Mouse (Mus musculus): ENCODE data around the gene Cmya5.
"Not testable (repeated sequence)": the region's sequence is repeated elsewhere in the genome, so short reads cannot be mapped to it uniquely, and the experiment has no call there.

Cmya5 gene

DNA sequence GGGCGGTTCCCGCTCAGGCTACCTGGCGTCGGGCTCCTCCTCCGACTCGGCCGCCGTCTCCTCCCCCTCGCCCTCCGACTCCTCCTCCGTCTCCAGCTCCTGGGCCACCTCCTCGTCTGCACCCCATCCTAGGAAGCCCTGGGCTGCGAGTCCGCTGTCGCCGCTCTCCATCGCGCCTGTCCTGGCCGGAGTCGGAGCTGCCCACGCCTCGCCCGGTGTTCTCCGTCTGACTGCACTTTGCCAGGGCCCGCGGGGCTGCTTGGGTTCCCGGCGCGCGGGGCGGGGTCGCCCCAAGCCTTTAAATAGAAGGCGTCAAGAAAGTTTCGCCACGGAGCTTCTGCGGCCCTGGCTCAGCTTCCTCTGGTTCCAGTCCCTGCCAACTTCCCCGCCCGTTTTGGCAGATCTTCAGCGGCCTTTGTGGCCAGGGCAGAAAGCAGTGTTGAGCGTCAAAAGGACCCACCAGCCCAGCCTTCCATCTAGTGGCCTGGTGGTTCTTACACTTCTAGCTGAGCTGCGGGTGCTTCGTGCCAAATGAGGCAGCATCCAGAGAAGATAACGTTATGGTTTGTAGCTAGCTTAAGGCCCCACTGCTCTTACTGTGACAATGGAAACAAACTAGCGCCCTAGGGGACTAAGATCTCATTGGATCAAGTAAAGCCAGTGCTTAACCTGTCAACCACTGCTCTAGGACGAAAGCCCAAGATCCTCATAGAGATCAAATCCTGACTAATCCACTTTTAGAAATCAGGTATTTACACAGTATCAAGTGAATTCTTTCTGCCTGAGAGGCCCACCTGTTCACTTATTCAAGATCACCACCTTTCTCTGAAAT, at the start of gene Cmya5:
TSS of gene Cmya5 (minus strand) at position 389 of the 832 bp plus-strand sequence.
- peak; percentile 59 to 70 for DNase-seq (ENCODE audit: low spot score in 2 of 2)

DNA sequence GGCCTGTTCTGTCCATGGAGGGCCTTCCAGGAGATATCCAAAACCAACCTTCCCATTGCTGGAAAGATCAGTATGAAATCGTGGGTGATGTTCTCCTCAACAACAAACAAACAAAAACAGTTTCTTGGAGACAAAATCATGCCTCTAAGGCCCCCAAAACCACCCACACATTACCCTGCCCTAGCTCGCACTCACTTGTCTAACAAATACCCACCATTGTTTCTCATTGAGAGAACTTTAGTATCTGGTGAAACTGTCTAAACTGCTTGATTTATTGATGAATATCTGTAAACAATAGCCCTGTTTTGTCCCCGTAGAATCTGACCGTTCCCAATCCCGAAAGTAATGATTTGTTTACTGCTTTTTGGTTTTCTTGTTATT, 48.1 kb upstream of the Cmya5 start:
- DNase-seq (ENCODE audit: low spot score in 2 of 2), result no peak

DNA sequence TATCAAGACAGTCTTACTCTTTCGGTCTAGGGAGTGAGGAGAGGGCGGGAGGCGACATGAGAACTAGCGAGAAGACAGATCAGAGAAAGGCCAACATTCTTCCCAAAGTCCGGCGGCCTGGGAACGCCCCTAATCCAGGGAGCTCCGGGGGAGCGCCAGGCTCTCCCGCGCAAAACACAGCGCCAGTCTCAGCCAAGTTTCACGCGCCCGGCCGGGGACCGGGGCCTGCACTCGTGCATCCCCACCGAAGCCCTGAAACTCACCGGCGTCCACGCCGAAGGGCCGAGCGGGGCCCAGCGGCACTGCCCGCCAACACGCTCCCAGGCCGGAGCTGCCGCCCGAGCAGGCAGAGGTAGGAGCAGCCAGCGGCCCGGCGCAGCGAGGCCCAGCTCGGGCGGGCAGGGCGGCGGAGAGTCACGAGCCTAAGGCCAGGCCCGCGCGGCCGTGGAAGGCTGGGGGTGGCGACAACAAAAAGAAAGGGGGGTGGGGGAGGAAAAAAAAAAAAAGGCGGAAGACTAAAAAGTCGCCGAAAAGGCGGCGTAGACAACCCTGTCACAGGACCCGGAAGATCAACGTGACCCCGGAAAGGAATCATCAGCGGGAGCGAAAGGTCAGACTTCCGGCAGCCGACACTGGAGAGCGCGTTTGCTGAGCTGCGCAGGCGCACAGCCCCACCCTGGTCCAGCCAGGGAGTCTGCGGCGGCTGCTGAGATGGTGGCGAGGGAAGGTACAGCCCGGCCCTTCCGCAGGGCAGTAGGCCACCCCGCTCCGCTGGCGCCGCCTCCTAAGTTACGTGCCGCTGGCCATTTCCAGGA, 47.5 kb upstream of the Cmya5 start, which contains the start of gene Tent2:
TSS of gene Tent2 (minus strand) at position 555 of the 815 bp plus-strand sequence.
- peak; percentile 80 to 87 for DNase-seq (ENCODE audit: low spot score in 2 of 2)

DNA sequence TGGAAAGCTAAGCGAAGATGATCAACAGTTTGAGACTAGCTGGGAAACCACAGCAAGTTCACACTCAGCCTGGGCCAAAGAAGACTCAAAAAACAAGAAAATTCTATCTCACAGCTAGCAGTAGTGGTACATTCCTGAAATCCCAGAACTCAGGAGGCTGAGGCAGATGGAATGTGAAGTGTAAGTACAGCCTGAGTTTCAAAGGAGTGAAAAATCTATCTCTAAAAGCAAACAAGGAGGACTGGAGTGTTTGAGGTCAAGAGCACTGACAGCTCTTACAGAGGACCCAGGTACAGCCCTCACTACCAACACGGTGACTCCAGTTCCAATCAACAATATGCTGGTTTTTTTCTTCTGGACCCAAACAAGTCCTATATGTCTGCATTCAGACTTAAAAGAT, 44.9 kb upstream of the Cmya5 start:
- DNase-seq (ENCODE audit: low spot score in 2 of 2), result no peak

DNA sequence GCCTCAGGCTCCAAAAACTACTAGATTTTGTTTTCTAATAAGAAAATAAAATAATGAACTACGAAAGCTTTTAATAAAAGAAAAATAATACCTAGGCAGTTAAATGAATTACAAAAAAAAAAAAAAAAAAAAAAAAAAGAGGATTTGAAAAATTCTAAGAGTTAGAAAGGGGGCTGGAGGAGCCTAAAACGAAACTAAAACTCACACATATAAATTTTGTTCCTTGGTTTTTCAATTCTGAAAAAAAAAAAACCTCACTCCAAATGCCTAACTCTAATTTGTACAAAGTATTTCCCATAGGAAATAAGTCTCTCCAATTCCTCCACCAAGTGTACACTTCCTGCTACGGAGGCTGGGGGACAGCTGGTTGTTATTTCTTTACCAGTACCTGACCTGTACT, 44.2 kb upstream of the Cmya5 start:
- DNase-seq (ENCODE audit: low spot score in 2 of 2), result no peak

DNA sequence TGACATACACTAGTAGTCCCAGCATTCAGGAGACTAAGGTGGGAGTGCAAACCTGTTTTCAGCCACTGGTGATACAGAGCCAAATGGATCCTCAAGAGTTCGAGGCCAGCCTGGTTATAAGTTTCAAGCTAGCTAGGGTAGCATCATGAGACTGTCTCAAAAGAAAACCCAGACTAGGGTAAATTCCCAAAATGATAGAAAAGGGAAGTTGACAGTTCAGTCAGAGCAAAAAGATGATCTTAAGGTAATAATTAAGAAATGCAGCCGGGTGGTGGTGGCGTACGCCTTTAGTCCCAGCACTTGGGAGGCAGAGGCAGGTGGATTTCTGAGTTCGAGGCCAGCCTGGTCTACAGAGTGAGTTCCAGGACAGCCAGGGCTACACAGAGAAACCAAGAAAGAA, 43.3 kb upstream of the Cmya5 start:
- DNase-seq (ENCODE audit: low spot score in 2 of 2), result not testable (repeated sequence)

DNA sequence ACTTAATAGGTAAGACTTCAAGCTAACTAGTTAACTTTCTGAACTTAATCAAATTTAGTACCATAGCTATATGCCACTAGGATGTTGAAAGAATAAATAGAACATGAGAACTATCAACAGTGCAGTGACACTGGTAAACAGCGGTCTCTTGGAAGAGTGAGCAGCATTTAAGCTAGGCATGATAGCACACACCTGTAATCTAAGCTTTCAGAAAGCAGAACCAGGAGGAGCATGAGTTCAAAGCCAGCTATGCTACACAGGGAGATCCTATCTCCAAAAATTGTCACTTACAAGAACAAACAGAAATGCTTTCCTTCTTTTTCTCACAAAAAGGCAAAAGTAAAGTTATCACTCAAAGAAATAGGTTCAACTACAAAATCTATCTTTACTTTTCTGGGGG, 35.8 kb upstream of the Cmya5 start:
- no peak for DNase-seq (ENCODE audit: low spot score in 2 of 2)

DNA sequence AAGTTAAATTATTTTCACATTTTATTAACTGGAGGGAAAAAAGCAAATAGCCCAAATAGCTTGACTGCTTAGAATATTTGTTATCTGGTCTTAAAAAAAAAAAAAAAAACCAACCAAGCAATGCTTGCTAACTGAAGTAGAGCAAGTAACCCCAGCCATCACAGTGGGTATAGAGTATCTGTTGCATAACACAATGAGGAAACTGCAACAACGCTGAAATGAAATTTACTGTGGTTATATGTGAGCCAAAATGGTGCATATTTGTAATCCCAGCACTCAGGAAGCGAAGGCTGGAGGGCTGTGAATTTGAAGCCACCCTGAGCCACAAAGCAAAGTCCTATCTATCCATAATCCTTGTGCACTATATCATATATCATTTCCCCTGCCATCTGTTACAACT, 35.0 kb upstream of the Cmya5 start:
- no peak for DNase-seq (ENCODE audit: low spot score in 2 of 2)

DNA sequence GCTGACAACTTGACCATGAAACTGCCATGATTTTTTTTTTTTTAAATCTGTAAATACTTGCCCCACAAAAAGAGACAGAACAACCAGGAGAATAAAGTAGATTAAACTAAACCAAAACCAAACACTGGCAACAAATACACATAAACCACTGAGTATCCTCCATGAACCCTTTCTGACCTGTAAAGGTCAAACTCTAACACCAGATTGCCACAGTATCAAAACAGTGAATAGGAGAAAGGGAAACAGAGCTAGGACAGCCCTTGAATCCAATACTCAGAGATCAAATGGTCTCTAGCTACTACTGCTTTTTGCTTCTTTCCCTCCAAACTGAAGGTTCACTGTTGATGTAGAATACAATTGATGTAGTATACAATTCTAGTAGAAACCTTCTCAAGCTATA, 33.0 kb upstream of the Cmya5 start:
- DNase-seq (ENCODE audit: low spot score in 2 of 2), result no peak

DNA sequence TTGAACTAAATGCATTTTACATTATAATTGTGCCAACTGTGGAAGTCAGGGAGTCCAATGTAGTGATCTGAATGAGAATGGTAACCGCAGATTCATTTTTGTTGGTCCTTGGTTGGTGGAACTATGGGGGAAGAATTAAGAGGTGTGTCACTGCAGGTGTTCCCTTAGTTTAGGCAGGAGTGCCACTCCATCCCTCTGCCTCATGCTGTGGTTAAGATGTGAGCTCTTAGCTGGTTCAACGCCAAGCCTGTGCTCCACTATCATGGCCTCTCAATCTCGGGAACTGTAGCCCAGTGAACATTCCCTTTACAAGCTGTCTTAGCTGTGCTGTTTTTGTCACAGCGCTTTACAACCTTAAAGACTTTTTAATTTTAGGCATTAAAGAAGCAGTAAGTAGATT, 18.8 kb upstream of the Cmya5 start:
- DNase-seq (ENCODE audit: low spot score in 2 of 2), result no peak

DNA sequence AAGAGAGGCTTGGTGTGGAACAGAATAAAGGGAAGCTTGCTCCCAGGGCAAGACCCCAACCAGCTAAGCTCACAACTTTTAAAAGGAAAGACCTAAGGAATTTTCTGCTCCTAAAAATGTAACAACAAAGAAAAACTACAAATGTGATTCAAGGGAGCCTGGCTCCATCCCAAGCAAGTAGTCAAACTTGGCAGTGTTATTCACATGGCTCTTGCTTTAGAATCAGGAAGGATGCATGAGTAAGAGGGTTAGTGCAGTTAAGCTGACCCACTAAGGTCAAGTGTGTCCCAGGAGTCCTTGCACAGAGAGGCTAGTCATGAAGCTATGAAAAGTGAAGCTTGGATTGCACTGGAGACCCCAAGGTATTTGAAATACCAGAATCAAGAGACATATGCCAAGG, 17.9 kb upstream of the Cmya5 start:
- DNase-seq (ENCODE audit: low spot score in 2 of 2), result no peak

DNA sequence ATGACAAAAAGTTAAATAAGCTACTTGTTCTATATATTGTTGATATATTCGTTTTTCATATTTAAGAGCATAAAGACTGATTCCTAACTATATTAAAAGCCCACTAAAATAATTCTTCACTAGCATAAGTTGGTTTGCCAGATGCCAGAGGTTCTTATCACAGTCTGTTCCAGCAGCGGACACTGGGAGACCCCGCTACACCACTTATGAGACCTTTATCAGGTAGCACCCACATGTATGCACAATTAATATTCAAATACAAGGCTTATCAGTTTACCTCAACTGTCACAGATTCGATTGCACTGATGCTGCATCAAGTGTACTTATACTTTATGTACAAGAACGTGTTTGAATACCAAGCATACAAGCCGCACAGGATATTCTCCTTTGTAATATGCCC, 13.7 kb upstream of the Cmya5 start:
- no peak for DNase-seq (ENCODE audit: low spot score in 2 of 2)

DNA sequence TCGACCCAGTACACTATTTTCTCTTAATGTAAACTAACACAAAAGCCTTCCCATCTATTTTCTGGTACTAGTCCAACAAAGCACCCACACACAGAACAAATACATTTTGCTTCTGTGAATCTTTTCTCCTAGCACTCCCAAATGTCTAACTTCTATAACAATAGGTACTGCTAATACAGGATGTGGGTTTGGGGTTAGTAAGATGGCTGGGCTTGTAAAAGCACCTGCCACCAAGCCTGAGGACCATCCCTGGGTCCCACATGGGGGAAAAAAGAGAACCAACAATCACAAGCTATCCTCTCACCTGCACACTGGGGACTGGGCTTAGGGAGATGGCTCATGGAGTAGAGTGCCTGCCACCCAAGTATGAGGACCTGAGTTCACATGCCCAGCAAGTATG, 8.8 kb upstream of the Cmya5 start:
- no peak for DNase-seq (ENCODE audit: low spot score in 2 of 2)

DNA sequence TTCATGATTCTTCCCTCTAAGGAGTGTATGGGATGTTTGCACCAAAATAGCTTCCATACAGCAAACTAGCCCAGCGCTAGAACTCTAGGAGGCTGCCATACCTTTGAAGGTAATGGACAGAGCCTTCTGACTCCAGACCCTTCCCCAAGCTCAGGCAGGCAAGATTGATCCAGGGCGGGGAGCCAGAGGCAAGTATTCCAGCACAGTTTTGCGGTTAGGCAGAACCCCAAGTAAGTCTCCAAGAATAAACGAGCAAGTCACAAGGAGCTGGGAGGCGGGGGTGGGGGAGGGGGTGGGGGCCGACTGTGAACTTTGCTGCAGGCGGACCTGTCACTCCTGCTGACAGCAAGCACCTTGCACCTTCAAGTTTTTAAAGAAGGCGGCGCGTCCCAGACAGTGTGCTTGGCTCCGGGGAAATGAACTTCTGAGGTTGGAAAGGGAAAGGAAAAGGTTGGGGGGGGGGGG, 673 bp downstream of the Cmya5 start:
- DNase-seq (ENCODE audit: low spot score in 2 of 2), result no peak

DNA sequence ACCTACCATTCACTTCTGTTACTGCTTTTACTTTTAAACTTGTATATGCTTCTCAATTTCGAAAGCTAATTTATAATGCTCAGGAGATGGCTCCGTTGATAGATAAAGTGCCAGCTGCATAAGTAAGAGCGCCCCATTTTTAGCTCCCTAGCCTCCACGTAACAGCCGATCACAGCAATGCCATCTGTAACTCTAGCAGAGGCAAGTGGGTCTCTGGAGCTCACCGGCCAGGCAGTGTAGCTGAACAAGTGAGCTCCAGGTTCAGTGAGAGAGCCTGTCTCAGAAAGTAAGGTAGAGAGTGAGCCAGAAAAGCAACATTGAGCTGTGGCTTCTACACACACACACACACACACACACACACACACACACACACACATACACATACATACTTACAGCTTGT, 3.3 kb downstream of the Cmya5 start:
- no peak for DNase-seq (ENCODE audit: low spot score in 2 of 2)

DNA sequence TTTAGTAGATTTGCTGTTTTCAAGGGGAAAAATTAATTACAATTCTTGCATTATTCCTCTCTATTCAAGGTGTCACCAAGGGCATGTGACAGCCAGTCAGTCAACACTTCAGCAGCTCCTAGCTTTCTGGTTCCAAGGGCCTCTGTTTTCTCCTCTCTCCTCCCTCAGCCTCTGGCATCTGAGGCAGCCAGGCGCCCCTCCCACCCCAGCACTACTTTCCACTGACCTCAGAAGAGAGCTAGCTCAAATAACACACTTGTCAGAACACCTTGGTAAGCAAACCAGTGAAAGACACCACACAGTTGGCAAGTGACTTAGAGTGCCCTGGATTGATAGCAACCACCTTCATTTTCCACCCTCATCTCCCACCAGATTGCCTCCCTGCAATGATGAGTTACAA, 6.5 kb downstream of the Cmya5 start:
- DNase-seq (ENCODE audit: low spot score in 2 of 2), result no peak

DNA sequence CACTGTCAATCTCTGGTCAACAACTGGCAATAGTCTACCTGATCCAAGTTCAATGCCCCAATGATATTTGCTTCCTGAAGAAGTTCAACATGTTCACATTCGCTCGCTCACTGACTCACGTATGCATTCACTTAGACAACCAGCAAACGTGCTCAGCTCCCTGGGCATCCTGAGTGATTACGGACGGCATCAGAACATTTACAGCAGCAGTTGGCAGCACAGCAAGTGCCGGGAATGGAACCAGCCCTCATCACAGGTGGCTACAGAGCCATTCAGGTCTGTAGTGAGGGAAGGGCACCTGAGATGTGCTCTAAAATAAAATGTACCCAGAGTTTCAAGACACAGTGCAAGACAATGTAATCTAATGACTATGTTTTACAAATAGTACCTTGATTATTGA, 7.4 kb downstream of the Cmya5 start:
- DNase-seq (ENCODE audit: low spot score in 2 of 2), result no peak

DNA sequence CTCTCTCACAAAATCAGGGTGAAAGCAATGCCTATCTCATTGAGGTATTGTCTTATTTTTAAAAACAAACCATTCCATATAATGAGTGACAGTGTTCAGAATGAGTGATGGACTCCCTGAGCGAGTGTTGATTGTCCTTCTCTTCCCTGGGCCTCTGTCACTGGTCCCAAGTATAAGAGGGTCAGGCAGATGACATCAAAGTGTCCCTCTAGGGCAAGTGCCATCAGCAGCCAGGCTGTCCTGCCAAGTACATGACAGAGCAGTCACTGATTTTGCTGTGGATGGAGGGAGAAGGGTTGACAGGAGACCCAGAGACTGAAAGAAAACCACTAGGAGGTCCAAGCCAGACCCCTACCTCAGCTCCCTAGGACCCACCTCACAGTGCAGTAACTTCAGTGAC, 8.3 kb downstream of the Cmya5 start:
- no peak for DNase-seq (ENCODE audit: low spot score in 2 of 2)

DNA sequence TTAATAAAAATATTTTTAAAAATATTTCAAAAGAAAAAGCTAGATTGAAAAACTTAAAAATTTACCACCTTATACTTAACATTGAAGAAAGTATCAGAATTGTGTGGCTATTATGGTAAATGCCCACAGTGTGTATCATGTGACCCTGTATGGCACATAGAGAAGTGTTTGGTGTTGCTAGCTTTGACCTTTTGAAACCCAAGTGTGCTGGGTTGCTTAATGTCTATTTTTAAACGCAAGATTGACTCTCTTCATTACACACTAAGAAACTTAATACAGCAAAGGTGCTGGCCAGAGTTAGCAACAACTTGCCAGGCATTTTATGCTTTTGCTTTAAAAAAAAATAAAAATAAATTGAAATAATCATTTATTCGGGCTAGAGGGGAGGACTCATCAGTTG, 9.0 kb downstream of the Cmya5 start:
- DNase-seq (ENCODE audit: low spot score in 2 of 2), result no peak

DNA sequence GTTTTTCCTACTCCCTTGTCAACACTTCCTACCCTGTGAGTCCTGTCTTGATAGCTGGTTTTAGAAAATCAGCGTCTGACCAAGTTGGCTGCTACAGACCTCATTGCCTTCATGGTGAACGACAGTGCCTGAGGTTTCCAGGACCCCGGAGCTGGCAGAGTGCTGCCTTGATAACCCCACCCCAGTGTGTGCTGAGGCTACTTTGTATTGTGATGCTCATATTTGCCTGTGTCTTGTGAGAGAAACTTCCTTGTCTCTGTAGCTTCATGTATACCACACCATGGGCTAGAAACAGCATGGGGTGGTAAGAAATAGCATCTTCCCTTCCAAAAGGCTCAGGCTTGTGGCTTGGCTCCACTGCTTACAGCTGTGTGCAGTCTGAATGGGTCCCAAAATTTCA, 13.8 kb downstream of the Cmya5 start:
- DNase-seq (ENCODE audit: low spot score in 2 of 2), result no peak

DNA sequence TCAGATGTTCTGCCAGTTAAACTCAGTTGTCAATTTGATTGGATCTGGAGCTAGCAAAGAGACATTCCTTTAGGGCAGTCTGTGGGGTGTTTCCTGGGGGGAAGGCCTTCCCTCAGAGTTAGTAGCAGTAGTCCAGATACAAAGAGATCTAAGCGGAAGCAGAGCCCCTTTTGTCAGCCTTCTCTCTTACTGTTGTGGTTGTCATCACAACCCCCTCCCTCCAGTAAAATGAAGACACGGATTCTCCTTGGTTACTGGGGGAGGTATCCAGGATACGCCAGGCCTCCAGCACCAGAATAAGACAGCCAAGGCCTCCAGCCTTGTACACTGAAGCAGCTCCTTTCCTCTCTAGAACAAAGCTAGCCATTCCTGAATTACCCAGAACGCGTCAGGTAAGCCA, 15.6 kb downstream of the Cmya5 start:
- DNase-seq (ENCODE audit: low spot score in 2 of 2), result no peak

DNA sequence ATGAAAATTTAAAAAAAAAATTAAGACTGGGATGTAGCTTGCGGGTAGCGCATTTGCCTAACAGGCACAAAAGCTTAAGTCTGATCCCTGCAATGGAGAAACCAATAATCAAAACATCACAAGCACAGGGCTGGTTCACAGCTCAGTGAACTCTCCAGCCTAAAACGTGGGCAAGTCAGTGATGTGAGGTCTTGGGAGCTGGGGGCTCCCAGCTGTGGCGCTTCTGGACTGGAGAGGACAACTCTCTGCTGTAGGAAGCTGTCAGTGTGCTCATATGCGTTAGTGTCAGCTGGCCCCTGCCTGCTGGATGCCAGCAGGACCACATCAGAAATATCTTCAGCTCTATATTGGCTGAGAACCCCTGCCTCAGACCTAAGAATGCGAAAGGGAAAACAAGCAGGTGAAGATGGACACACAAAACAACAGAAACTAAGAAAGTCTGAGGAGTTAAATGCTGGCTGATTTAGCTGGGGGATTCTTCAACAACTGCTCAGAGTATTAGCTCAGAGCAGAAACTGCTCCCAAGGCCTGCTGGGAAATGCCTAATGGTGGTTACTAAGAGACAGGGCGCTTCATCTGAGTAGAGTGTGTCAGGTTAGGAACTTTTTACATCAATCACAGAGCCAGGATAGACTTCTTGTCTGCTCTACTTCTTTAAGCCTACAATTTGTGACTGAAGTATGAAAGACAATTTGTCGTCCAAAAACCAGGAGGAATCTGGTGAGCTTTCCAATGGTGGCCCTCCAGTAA, 16.2 kb downstream of the Cmya5 start:
- DNase-seq (ENCODE audit: low spot score in 2 of 2), result no peak
